Mouse (Mus musculus): ENCODE measurements at regions not wholly inside any gene's neighbourhood (a gene's known extent, or its start where the extent isn't known, plus 50 kb on each side); places are given as distances from the start of the nearest gene placed in this dataset.

- 12% methylated on average over 7 of the region's 7 CpGs for WGBS
- H3K4me3 ChIP-seq (ENCODE audit: insufficient read depth, low read depth, low read length), result no peak overlapping the region
- no peaks in the 10 kb centered on the region; the same call in 1 of the 2 replicates for H3K27me3 ChIP-seq (replicated peaks; ENCODE audit: control insufficient read depth, insufficient read depth, low read length)
- no peaks in the 10 kb centered on the region for H3K4me1 ChIP-seq (ENCODE audit: control insufficient read depth, insufficient read depth, low read length)
- H3K36me3 ChIP-seq (ENCODE audit: control insufficient read depth, insufficient read depth, low read length), result no peaks in the 10 kb centered on the region
- H3K27ac ChIP-seq (ENCODE audit: insufficient read depth, low read depth, low read length), result no peak overlapping the region
- TF ChIP-seq CTCF (conservative IDR thresholded peaks at IDR 0.05; ENCODE audit: insufficient read depth, insufficient read length, low read depth, low read length) (no peak), POLR2A (IDR thresholded peaks at IDR 0.05; ENCODE audit: low read depth, low read length) (no peak)
- DNase-seq, result no peak
Observed at GRCm38 (mm10) chr4:81005507-81006328, 95.3 kb downstream of the Lurap1l start.

- Histone ChIP-seq H3K27me3 (replicated peaks; ENCODE audit: control insufficient read depth, insufficient read depth, low read length) (no peaks in the 10 kb centered on the region; the same call in 1 of the 2 replicates), H3K4me3 (ENCODE audit: insufficient read depth, low read depth, low read length) (no peak overlapping the region), H3K36me3 (ENCODE audit: control insufficient read depth, insufficient read depth, low read length) (no peaks in the 10 kb centered on the region), H3K4me1 (ENCODE audit: control insufficient read depth, insufficient read depth, low read length) (no peaks in the 10 kb centered on the region), H3K27ac (ENCODE audit: insufficient read depth, low read depth, low read length) (no peak overlapping the region)
- WGBS, result 80% methylated on average over 1 of the region's 1 CpGs
- no peak for TF ChIP-seq POLR2A (IDR thresholded peaks at IDR 0.05; ENCODE audit: low read depth, low read length)
- no peak for TF ChIP-seq CTCF (conservative IDR thresholded peaks at IDR 0.05; ENCODE audit: insufficient read depth, insufficient read length, low read depth, low read length)
- no peak for DNase-seq
Observed at GRCm38 (mm10) chr4:81006546-81006945, 96.1 kb downstream of the Lurap1l start.

GRCm38 (mm10) chr4:81021850-81022249 is 111.4 kb downstream of the Lurap1l start:
- H3K36me3 ChIP-seq (ENCODE audit: control insufficient read depth, insufficient read depth, low read length), result no peaks in the 10 kb centered on the region
- H3K4me3 ChIP-seq (ENCODE audit: insufficient read depth, low read depth, low read length), result no peak overlapping the region
- 76% methylated on average over 2 of the region's 2 CpGs for WGBS
- no peak for TF ChIP-seq CTCF (conservative IDR thresholded peaks at IDR 0.05; ENCODE audit: insufficient read depth, insufficient read length, low read depth, low read length)
- no peak for TF ChIP-seq POLR2A (IDR thresholded peaks at IDR 0.05; ENCODE audit: low read depth, low read length)
- H3K27me3 ChIP-seq (replicated peaks; ENCODE audit: control insufficient read depth, insufficient read depth, low read length), result no peaks in the 10 kb centered on the region
- no peak for DNase-seq
- H3K4me1 ChIP-seq (ENCODE audit: control insufficient read depth, insufficient read depth, low read length), result no peaks in the 10 kb centered on the region
- H3K27ac ChIP-seq (ENCODE audit: insufficient read depth, low read depth, low read length), result no peak overlapping the region

GRCm38 (mm10) chr4:81023436-81023983 is 113.1 kb downstream of the Lurap1l start:
- no peak overlapping the region for H3K27ac ChIP-seq (ENCODE audit: insufficient read depth, low read depth, low read length)
- no peak overlapping the region for H3K4me3 ChIP-seq (ENCODE audit: insufficient read depth, low read depth, low read length)
- TF ChIP-seq CTCF (conservative IDR thresholded peaks at IDR 0.05; ENCODE audit: insufficient read depth, insufficient read length, low read depth, low read length), result no peak
- no peak for TF ChIP-seq POLR2A (IDR thresholded peaks at IDR 0.05; ENCODE audit: low read depth, low read length)
- H3K4me1 ChIP-seq (ENCODE audit: control insufficient read depth, insufficient read depth, low read length), result no peaks in the 10 kb centered on the region
- H3K36me3 ChIP-seq (ENCODE audit: control insufficient read depth, insufficient read depth, low read length), result no peaks in the 10 kb centered on the region
- 36% methylated on average over 14 of the region's 14 CpGs for WGBS
- DNase-seq, result no peak
- H3K27me3 ChIP-seq (replicated peaks; ENCODE audit: control insufficient read depth, insufficient read depth, low read length), result no peaks in the 10 kb centered on the region

- peak; percentile 52; the same call in 1 of the 2 replicates for TF ChIP-seq CTCF (conservative IDR thresholded peaks at IDR 0.05; ENCODE audit: insufficient read depth, insufficient read length, low read depth, low read length)
- no peak for TF ChIP-seq POLR2A (IDR thresholded peaks at IDR 0.05; ENCODE audit: low read depth, low read length)
Observed at GRCm38 (mm10) chr4:81027558-81027957, 117.1 kb downstream of the Lurap1l start.

GRCm38 (mm10) chr4:81030671-81031070 is 120.2 kb downstream of the Lurap1l start:
- no peak overlapping the region for H3K27ac ChIP-seq (ENCODE audit: insufficient read depth, low read depth, low read length)

More at GRCm38 (mm10) chr4:81027558-81027957, 117.1 kb downstream of the Lurap1l start:
- 78% methylated on average over 1 of the region's 1 CpGs for WGBS
- Histone ChIP-seq H3K4me1 (ENCODE audit: control insufficient read depth, insufficient read depth, low read length) (no peaks in the 10 kb centered on the region), H3K27ac (ENCODE audit: insufficient read depth, low read depth, low read length) (no peak overlapping the region), H3K36me3 (ENCODE audit: control insufficient read depth, insufficient read depth, low read length) (no peaks in the 10 kb centered on the region), H3K27me3 (replicated peaks; ENCODE audit: control insufficient read depth, insufficient read depth, low read length) (no peaks in the 10 kb centered on the region), H3K4me3 (ENCODE audit: insufficient read depth, low read depth, low read length) (no peak overlapping the region)
- peak; percentile 26 for DNase-seq

GRCm38 (mm10) chr4:81037336-81037902 is 127.0 kb downstream of the Lurap1l start:
- Histone ChIP-seq H3K4me1 (ENCODE audit: control insufficient read depth, insufficient read depth, low read length) (no peaks in the 10 kb centered on the region), H3K27me3 (replicated peaks; ENCODE audit: control insufficient read depth, insufficient read depth, low read length) (no peaks in the 10 kb centered on the region), H3K27ac (ENCODE audit: insufficient read depth, low read depth, low read length) (no peak overlapping the region), H3K4me3 (ENCODE audit: insufficient read depth, low read depth, low read length) (no peak overlapping the region), H3K36me3 (ENCODE audit: control insufficient read depth, insufficient read depth, low read length) (no peaks in the 10 kb centered on the region)
- TF ChIP-seq POLR2A (IDR thresholded peaks at IDR 0.05; ENCODE audit: low read depth, low read length) (no peak), CTCF (conservative IDR thresholded peaks at IDR 0.05; ENCODE audit: insufficient read depth, insufficient read length, low read depth, low read length) (no peak)
- DNase-seq, result no peak

More at GRCm38 (mm10) chr4:81030671-81031070, 120.2 kb downstream of the Lurap1l start:
- H3K4me1 ChIP-seq (ENCODE audit: control insufficient read depth, insufficient read depth, low read length), result no peaks in the 10 kb centered on the region
- H3K27me3 ChIP-seq (replicated peaks; ENCODE audit: control insufficient read depth, insufficient read depth, low read length), result no peaks in the 10 kb centered on the region
- no peaks in the 10 kb centered on the region for H3K36me3 ChIP-seq (ENCODE audit: control insufficient read depth, insufficient read depth, low read length)
- peak; percentile 6 for DNase-seq
- TF ChIP-seq POLR2A (IDR thresholded peaks at IDR 0.05; ENCODE audit: low read depth, low read length), result no peak
- no peak for TF ChIP-seq CTCF (conservative IDR thresholded peaks at IDR 0.05; ENCODE audit: insufficient read depth, insufficient read length, low read depth, low read length)
- 68% methylated on average over 3 of the region's 3 CpGs for WGBS
- H3K4me3 ChIP-seq (ENCODE audit: insufficient read depth, low read depth, low read length), result no peak overlapping the region

Measured in kidney, adult 2 months (tissue).